In the genomic region with DNA sequence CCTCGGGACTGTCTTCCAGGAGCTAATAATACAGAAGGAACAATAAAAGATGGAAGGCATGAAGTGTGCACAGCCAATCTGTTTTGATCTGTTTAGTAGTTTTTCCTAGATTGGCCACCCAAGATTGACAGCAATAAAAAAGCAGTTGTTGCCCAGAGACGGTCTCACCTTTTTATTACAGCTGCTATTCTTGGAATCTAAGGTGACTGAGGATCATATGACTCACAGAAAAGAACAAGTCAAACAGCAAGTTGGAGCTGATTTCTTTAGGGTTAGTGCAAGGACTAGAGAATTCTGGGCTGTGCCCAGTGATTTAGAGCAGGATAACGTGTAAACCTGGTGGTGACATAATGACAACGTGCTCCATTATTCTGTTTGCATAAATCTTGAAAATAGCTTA, we compare ENCODE assay signal across 36 mouse cellular contexts. TPM values are rescaled to one million over a fixed set of nuclear protein-coding genes. Genes with fewer than 3 reads are reported as not detected.
"Had no signal": no experiment of that assay in that cellular context is flagged by ENCODE, and none has a peak within 500 bp of the region (broad histone marks: within the 10 kb centered on the region; RNA-seq: fewer than 3 reads in every experiment).

No protein-coding gene starts in this region.

- H3K9ac ChIP-seq: forebrain, embryonic 15.5 days; forebrain, postnatal 0 days; heart, embryonic 13.5 days; heart, embryonic 15.5 days; hindbrain, embryonic 13.5 days; hindbrain, embryonic 15.5 days; kidney, embryonic 15.5 days; limb, embryonic 13.5 days; limb, embryonic 15.5 days; liver, embryonic 12.5 days had no signal

- H3K4me2 ChIP-seq: forebrain, embryonic 15.5 days; heart, embryonic 11.5 days; heart, embryonic 13.5 days; heart, embryonic 15.5 days; hindbrain, embryonic 13.5 days; hindbrain, embryonic 15.5 days; kidney, embryonic 15.5 days; limb, embryonic 13.5 days; limb, embryonic 15.5 days; liver, embryonic 12.5 days had no signal

- H3K4me1 ChIP-seq: forebrain, embryonic 15.5 days; heart, embryonic 13.5 days; heart, embryonic 15.5 days; hindbrain, embryonic 13.5 days; hindbrain, embryonic 15.5 days; kidney, embryonic 15.5 days; limb, embryonic 13.5 days; limb, embryonic 15.5 days; liver, embryonic 12.5 days had no signal

- H3K4me3 ChIP-seq: forebrain, embryonic 15.5 days; heart, adult 2 months; heart, embryonic 13.5 days; heart, embryonic 15.5 days; hindbrain, embryonic 13.5 days; hindbrain, embryonic 15.5 days; kidney, embryonic 15.5 days; limb, embryonic 13.5 days; limb, embryonic 15.5 days; liver, embryonic 12.5 days had no signal

- H3K27me3 ChIP-seq: forebrain, embryonic 15.5 days; heart, embryonic 13.5 days; heart, embryonic 15.5 days; hindbrain, embryonic 13.5 days; hindbrain, embryonic 15.5 days; kidney, embryonic 15.5 days; limb, embryonic 13.5 days; limb, embryonic 15.5 days; liver, embryonic 12.5 days had no signal

- H3K27ac ChIP-seq: forebrain, embryonic 15.5 days; heart, adult 2 months; heart, embryonic 13.5 days; heart, embryonic 15.5 days; hindbrain, embryonic 13.5 days; hindbrain, embryonic 15.5 days; hindbrain, postnatal 0 days; kidney, embryonic 15.5 days; kidney, postnatal 0 days; limb, embryonic 13.5 days; limb, embryonic 15.5 days; liver, embryonic 12.5 days had no signal

- DNase-seq: forebrain, postnatal 0 days; gastrocnemius, postnatal 14 days; gastrocnemius, postnatal 36 days; heart, adult 2 months; heart, postnatal 14 days; heart, postnatal 36 days; kidney, adult 11 months; kidney, adult 2 months; kidney, adult 9 months; kidney, postnatal 25 days; kidney, postnatal 4 days; layer of hippocampus, adult 9-11 months; layer of hippocampus, postnatal 36 days; left cerebral cortex, postnatal 4 days had no signal

- H3K9me3 ChIP-seq: forebrain, embryonic 15.5 days; heart, embryonic 13.5 days; heart, embryonic 15.5 days; hindbrain, embryonic 13.5 days; hindbrain, embryonic 15.5 days; kidney, embryonic 15.5 days; limb, embryonic 13.5 days; limb, embryonic 15.5 days; liver, embryonic 12.5 days had no signal

- ATAC-seq: forebrain, embryonic 15.5 days; forebrain, postnatal 0 days; hindbrain, postnatal 0 days; liver, embryonic 12.5 days had no signal

- H3K36me3 ChIP-seq: forebrain, embryonic 15.5 days; heart, embryonic 13.5 days; heart, embryonic 15.5 days; hindbrain, embryonic 13.5 days; hindbrain, embryonic 15.5 days; kidney, embryonic 15.5 days; limb, embryonic 13.5 days; limb, embryonic 15.5 days; liver, embryonic 12.5 days had no signal

RNA-seq across cellular contexts. Expression of gene Cyp3a13, which starts 19.5 kb away (rescaled TPM):
- total RNA-seq: forebrain, postnatal 0 days; gastrocnemius, postnatal 14 days; hematopoietic stem cell, adult 5-6 weeks; left cerebral cortex, postnatal 10 days; left cerebral cortex, postnatal 4 days had no signal
- polyA plus RNA-seq: forebrain, embryonic 15.5 days; forebrain, postnatal 0 days; heart, embryonic 13.5 days; heart, embryonic 15.5 days; hindbrain, embryonic 11.5 days; hindbrain, embryonic 13.5 days; hindbrain, embryonic 15.5 days; limb, embryonic 11.5 days; limb, embryonic 13.5 days had no signal

RNA-seq across cellular contexts. Expression of gene Gjc3, which starts 21.9 kb away (rescaled TPM):
- total RNA-seq: hematopoietic stem cell, adult 5-6 weeks had no signal
- polyA plus RNA-seq: heart, embryonic 11.5 days; heart, embryonic 15.5 days; kidney, embryonic 15.5 days; limb, embryonic 11.5 days; liver, embryonic 12.5 days had no signal

RNA-seq across cellular contexts. Expression of gene Azgp1, which starts 40.4 kb away (rescaled TPM):
- total RNA-seq: forebrain, postnatal 0 days; gastrocnemius, postnatal 14 days; heart, adult 2 months; heart, postnatal 14 days; heart, postnatal 36 days; hematopoietic stem cell, adult 5-6 weeks; hindbrain, postnatal 0 days; layer of hippocampus, adult 18-20 months; layer of hippocampus, adult 8-10 months; layer of hippocampus, postnatal 14 days; layer of hippocampus, postnatal 36 days; left cerebral cortex, adult 18-20 months; left cerebral cortex, adult 8-10 months; left cerebral cortex, postnatal 10 days; left cerebral cortex, postnatal 25 days; left cerebral cortex, postnatal 4 days had no signal
- polyA plus RNA-seq: forebrain, embryonic 15.5 days; forebrain, postnatal 0 days; heart, adult 2 months; heart, embryonic 11.5 days; heart, embryonic 13.5 days; hindbrain, embryonic 11.5 days; hindbrain, embryonic 13.5 days; hindbrain, embryonic 15.5 days; hindbrain, postnatal 0 days; kidney, embryonic 15.5 days; limb, embryonic 11.5 days; limb, embryonic 13.5 days; limb, embryonic 15.5 days; liver, embryonic 12.5 days had no signal
